Mouse (Mus musculus) kidney, postnatal 25 days (tissue): ENCODE data around the gene Palm3.
"Not testable (repeated sequence)": the region's sequence is repeated elsewhere in the genome, so short reads cannot be mapped to it uniquely, and the experiment has no call there.

Source experiments
- DNase-seq, 2 experiments: peaks; one replicate each; pipeline ENCODE4 v3.0.0; 2021; ENCODE audit warnings: mixed read lengths in 2 of 2

The Palm3 gene

GRCm38 (mm10) chr8:84021096-84021495 is at the start of gene Palm3:
Gene Palm3, plus strand, starts transcription at chr8:84021471.
- peak; percentile 77 to 93 for DNase-seq

DNA sequence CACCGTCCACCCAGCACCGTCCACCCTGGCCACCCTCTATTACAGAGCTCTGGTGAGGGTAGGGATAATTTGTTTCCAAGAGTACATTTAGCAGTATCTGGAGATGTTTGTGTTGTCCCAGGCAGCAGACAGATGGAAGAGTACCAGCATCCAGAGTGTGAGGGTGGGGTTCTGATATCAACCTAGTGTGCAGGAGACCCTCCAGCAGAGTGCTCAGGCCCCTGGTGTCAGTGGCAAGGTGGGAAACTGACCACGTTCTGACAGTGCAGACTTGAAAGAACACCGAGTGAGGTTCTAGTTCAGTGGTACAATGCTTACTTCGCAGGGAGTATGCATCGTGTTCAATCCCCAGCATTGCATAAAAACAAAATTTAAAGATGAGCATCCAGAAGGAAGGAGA is 49.6 kb upstream of the Palm3 start:
- DNase-seq: peak in 1 of 2 experiments; percentile 32

DNA sequence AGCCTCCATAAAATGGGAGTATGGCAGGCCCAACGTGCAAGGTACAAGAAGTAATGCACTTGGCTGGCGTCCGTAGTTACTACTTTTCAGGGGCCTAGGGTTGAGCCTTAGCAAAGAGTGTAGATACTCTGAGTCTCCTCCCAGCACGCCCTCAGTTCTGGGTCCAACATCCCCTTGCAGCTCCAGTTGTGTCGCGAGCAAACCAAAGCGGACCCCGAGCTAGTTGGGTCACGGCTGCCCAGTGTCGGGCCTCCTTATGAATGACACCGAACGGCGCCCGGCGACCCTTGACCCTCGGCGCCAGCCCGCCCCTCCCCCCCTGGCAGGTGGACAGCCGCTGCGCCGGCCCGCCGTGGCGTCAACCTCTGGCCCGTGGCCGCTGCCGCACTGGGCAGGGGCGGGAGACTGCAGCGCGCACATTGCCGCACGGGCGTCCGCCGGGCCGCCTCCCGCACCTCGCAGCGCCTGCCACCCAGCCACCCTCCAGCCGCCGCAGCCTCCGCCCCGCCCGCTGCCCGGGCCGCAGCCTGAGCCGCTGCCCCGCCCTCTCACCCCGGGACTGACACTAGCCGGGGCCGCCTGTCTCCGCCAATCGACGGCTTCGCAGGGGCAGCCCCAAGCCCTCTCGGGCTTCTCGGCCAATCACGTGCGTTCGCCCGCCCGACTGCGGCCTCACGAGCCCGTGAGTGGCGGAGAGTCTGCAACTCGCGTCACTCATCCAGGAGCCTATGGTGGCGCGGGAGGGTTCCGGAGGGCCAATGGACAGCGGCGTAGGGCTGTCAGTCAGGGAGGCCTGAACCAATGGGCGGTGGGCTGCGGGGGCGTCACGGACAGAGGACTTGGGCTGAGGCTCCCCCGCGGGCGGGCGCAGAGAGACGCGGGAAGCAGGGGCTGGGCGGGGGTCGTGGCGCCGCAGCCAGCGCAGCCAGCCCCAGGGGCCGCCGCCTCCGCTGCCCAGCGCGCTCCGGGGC is 48.8 kb upstream of the Palm3 start, which contains the start of gene Prkaca:
Gene Prkaca, plus strand, starts transcription at position 844 of the 971 bp plus-strand sequence.
- DNase-seq: peak; percentile 97 to 100

GRCm38 (mm10) chr8:83973161-83974031 is 47.9 kb upstream of the Palm3 start:
- peak; percentile 16 to 62 for DNase-seq

GRCm38 (mm10) chr8:83974521-83974920 is 46.8 kb upstream of the Palm3 start:
- peak in 1 of 2 experiments; percentile 33 for DNase-seq

GRCm38 (mm10) chr8:83976101-83976630 is 45.1 kb upstream of the Palm3 start:
- DNase-seq: peak; percentile 50 to 55

GRCm38 (mm10) chr8:83976779-83977350 is 44.4 kb upstream of the Palm3 start:
- peak in 1 of 2 experiments; percentile 33 for DNase-seq

GRCm38 (mm10) chr8:83977646-83978045 is 43.6 kb upstream of the Palm3 start:
- DNase-seq: peak; percentile 36 to 55

- DNase-seq: peak in 1 of 2 experiments; percentile 29
These were observed 43.1 kb upstream of the Palm3 start for GRCm38 (mm10) chr8:83978200-83978599.

GRCm38 (mm10) chr8:83980250-83980649 is 41.0 kb upstream of the Palm3 start:
- DNase-seq: peak in 1 of 2 experiments; percentile 36

- DNase-seq: peak in 1 of 2 experiments; percentile 53
These were observed 40.4 kb upstream of the Palm3 start for GRCm38 (mm10) chr8:83980845-83981244.

DNA sequence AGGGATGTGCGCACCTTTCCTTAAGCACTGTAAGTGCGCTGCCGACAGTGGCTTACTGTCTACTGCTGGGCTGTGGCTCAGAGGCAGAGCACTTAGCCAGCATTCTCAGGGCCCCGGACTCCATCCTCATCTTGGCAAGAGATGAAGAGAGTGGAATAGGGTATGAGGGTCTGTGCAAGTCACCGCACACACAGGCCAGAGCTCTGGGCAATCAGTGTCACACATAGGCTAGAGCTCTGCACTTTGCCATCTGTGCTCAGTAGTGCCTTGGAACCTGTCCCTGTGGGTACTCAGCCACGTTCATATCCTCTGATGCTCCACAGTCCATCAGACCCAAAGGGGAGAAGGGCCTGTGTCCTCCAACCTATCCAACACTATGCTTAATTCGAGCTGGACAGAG is 39.7 kb upstream of the Palm3 start:
- no peak for DNase-seq

DNA sequence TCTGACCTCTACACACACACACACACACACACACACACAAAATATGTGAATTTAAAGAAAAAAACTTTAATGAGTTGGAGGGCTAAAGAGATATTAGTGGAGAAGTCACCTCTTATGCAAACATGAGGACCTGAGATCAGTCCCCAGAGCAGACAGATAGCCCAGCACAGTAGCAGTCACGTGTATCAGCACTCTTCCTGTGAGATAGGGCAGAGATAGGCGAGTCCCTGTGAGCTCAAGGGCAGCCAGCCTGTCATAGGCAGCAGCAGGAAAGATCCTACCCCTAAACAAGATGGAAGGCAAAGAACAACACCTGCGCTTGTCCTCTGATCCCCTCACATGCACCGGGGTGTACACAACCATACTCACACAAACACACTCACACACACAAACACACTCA is 38.8 kb upstream of the Palm3 start:
- no peak for DNase-seq

DNA sequence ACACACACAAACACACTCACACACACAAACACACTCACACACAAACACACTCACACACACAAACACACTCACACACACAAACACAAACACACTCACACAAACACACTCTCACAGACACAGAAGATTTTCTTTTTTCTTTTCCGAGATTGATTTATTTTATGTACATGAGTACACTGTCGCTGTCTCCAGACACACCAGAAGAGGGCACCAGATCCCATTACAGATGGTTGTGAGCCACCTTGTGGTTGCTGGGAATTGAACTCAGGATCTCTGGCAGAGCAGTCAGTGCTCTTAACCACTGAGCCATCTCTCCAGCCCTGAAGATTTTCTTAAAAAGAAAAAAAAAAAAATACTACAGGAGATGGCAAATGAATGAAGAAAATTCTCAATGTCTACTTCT is 38.0 kb upstream of the Palm3 start:
- not testable (repeated sequence) for DNase-seq

DNA sequence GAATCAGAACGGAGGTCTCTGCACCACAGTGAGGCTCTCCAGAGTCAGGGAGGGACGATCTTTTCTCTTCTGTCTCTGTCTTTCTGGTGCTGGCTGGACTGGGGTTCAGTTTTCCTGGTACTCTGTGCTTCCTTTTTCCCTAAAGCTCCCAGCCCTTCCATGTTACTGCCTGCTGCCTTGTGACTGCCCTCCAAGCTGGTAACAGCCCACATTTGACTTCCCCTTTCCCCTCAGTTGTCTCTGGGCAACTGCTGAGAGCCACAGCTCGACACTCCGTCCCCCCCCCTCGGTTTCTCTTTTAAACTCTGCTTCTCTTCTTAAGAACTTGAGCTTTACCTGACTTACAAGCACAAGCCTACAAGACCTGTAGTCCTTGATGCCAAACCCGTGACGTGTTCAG is 32.0 kb upstream of the Palm3 start:
- DNase-seq: peak in 1 of 2 experiments; percentile 28

GRCm38 (mm10) chr8:83990170-83990569 is 31.1 kb upstream of the Palm3 start:
- DNase-seq: peak in 1 of 2 experiments; percentile 29

DNA sequence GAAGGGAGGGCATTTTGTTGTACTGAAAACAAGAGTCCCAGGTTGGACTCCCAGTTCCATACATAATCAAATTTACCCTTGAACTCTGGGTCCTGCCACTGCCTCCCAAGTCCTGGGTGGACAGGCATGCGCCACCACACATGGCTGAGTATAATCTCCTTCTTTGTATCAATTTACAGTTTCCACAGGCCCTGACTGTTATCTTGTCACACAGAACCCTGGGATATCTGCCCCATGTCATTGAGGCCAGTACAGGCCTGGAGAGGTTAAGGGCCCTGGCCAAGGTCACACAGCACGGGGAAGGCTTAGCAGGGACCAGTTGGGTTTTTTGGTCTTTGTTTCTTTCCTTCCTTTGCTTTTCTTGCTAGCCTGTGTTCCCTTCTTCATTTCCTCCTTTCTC is 28.8 kb upstream of the Palm3 start:
- DNase-seq: no peak

- DNase-seq: no peak
These were observed 27.2 kb upstream of the Palm3 start for GRCm38 (mm10) chr8:83994030-83994429.

- DNase-seq: peak in 1 of 2 experiments; percentile 53
These were observed 25.3 kb upstream of the Palm3 start for GRCm38 (mm10) chr8:83995973-83996372.

- peak; percentile 95 to 98 for DNase-seq
These were observed 24.4 kb upstream of the Palm3 start for GRCm38 (mm10) chr8:83996567-83997505.

DNA sequence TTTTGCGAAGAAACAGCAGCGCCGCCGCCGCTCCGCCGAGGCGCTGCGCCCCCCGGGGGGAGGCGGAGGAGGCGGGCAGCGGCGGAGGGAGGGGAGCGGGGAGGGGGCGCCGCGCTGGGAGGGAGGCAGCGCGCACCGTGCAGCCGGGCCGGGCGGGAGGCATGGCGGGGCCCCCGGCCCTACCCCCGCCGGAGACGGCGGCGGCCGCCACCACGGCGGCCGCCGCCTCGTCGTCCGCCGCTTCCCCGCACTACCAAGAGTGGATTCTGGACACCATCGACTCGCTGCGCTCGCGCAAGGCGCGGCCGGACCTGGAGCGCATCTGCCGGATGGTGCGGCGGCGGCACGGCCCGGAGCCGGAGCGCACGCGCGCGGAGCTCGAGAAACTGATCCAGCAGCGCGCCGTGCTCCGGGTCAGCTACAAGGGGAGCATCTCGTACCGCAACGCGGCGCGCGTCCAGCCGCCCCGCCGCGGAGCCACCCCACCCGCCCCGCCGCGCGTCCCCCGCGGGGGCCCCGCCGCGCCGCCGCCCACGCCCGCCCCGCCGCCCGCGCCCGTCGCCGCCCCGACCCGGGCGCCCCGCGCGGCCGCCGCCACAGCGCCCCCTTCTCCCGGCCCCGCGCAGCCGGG is 23.6 kb upstream of the Palm3 start, which contains the start of gene Samd1:
Gene Samd1, plus strand, starts transcription at position 162 of the 631 bp plus-strand sequence.
- DNase-seq: peak; percentile 57 to 76
